Mouse (Mus musculus): Measurements from ENCODE around the gene Lasp1.

DNA sequence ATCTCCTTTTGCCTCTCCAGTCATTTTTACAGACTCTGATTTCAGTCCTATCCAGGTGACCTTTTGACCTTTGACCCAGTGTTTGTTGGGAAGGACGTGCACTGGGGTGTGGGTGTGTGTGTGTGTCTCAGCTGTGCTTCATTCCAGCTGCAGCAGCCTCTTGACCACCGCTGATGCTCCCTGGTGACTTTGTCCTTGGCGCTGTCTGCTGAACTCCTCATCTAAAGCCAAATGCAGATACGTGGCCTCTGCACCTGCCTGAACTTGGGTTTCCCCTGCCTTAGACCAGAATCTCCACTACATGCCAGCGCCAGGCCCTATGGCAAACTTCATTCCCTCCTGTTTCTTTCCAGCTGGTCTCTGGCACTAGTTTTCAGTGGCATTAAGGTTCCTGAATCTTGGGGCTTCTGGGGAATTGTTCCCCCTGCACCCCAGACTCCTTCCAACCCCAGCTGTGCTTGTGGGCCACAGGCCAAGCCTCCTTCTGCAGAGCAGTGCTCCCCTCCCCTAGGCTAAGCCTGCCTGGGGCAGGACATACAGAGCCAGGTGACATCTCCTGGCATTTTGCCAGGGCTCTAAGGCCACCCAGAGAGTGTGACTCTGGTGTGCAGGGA is 9.9 kb downstream of the Lasp1 start:
- TF ChIP-seq POLR2A (IDR thresholded peaks at IDR 0.05; ENCODE audit: low read depth, low read length) (no peak), CTCF (IDR thresholded peaks at IDR 0.05; ENCODE audit: extremely low read depth, insufficient read depth, insufficient read length, insufficient replicate concordance) (no peak)

Data from spleen, adult 2 months (tissue).